Mouse (Mus musculus): ENCODE results near the gene Vmn2r69.

Gene Vmn2r69

DNA sequence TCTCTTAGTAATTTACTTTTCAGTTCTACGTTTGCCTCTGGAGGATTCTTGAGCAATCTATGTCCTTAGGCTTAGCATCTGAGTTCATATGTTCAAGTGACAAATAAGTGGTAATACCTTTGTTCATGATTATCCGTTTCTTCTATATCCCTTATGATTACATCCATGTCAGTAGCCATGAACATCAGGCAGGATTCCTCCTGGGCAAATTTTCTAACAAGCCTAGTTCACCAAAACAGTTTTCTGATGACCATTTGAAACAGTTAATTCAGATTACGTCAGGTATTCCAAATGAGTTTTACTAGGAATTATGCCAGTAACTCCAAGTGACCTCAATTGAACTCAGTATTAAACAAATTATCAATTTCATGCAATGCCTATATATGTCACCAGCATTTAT, at the start of gene Vmn2r69:
TSS of gene Vmn2r69 (minus strand) at position 101 of the 400 bp plus-strand sequence.
- in situ Hi-C loops (cut with MboI, MseI): no loop called here
